Mouse (Mus musculus) G1E (cell line): ENCODE data around the gene Borcs8.

Experiments used
- CTCF ChIP-seq: IDR thresholded peaks from 2 replicates; pipeline ENCODE4 v1.5.1; 2012; ENCODE audit warnings: low read depth, low read length, inconsistent platforms, mixed read lengths
- GATA1 ChIP-seq: IDR thresholded peaks from 2 replicates; pipeline ENCODE4 v1.6.1; 2012; ENCODE audit warnings: borderline replicate concordance, low read length, inconsistent platforms, mixed read lengths
- POLR2AphosphoS5 ChIP-seq: IDR thresholded peaks from 2 replicates; pipeline ENCODE4 v1.6.1; 2012; ENCODE audit warnings: low read depth, low read length, inconsistent platforms; ENCODE audit not compliant: insufficient replicate concordance
- TAL1 ChIP-seq: conservative IDR thresholded peaks from 2 replicates; pipeline ENCODE4 v1.6.1; 2012; ENCODE audit warnings: low read depth, low read length, inconsistent platforms, mixed read lengths

DNA sequence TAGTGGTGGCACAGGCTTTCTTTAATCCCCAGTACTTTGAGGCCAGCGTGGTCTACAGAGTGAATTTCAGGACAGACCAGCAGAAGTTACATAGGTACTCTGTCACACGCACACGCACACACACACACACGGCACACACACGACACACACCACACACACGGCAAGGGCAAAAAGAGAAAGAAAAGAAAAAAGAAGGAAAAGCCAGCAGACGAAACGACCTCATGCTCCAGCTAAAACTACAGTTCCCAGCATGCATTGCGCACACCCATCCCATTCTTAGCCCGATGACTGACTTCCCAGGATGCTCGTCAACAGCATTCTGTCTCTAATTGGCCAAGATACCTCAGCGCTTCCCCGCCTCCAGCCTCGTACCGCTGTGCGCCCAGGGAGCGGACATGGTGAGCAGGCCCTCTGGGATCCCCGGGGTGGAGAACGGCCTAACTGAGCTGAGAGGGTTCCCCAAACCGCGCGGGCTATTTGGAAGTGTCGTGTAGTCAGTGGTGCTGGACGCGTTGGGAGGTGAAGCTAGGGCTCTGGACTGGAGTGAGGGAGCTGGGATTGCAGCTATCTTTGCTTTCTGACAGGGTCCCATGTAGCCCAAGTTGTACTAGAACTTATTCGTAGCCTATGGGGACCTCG is 32.9 kb downstream of the Borcs8 start, which contains the start of gene Tmem161a:
- TF ChIP-seq CTCF (no peak), GATA1 (no peak), POLR2AphosphoS5 (no peak), TAL1 (no peak)
